Mouse (Mus musculus): ENCODE results near the gene Gm21915.

Gene Gm21915

GRCm38 (mm10) chr9:40670313-40670712 lies at the start of gene Gm21915:
TSS of gene Gm21915 (plus strand) at chr9:40670613.
- DNase-seq: no peak

- DNase-seq: no peak
Observed at GRCm38 (mm10) chr9:40622265-40622664, 48.1 kb upstream of the Gm21915 start.

GRCm38 (mm10) chr9:40622793-40623192 lies 47.6 kb upstream of the Gm21915 start:
- no peak for DNase-seq

GRCm38 (mm10) chr9:40625341-40625740 lies 45.1 kb upstream of the Gm21915 start:
- no peak for DNase-seq

GRCm38 (mm10) chr9:40626566-40626965 lies 43.8 kb upstream of the Gm21915 start:
- no peak for DNase-seq

- DNase-seq: no peak
Observed at GRCm38 (mm10) chr9:40627146-40627713, 43.2 kb upstream of the Gm21915 start.

GRCm38 (mm10) chr9:40628130-40629069 lies 42.0 kb upstream of the Gm21915 start:
- peak; percentile 47 for DNase-seq

- no peak for DNase-seq
Observed at GRCm38 (mm10) chr9:40629441-40629840, 41.0 kb upstream of the Gm21915 start.

- DNase-seq: peak; percentile 44
Observed at GRCm38 (mm10) chr9:40631101-40631500, 39.3 kb upstream of the Gm21915 start.

- DNase-seq: no peak
Observed at GRCm38 (mm10) chr9:40631505-40631904, 38.9 kb upstream of the Gm21915 start.

- DNase-seq: peak; percentile 41
Observed at GRCm38 (mm10) chr9:40636054-40636453, 34.4 kb upstream of the Gm21915 start.

- no peak for DNase-seq
Observed at GRCm38 (mm10) chr9:40637705-40638393, 32.6 kb upstream of the Gm21915 start.

GRCm38 (mm10) chr9:40638394-40639049 lies 31.9 kb upstream of the Gm21915 start:
- DNase-seq: no peak

GRCm38 (mm10) chr9:40639536-40640187 lies 30.8 kb upstream of the Gm21915 start:
- no peak for DNase-seq

- no peak for DNase-seq
Observed at GRCm38 (mm10) chr9:40641318-40641717, 29.1 kb upstream of the Gm21915 start.

- DNase-seq: no peak
Observed at GRCm38 (mm10) chr9:40642470-40643220, 27.8 kb upstream of the Gm21915 start.

- no peak for DNase-seq
Observed at GRCm38 (mm10) chr9:40649444-40649843, 21.0 kb upstream of the Gm21915 start.

GRCm38 (mm10) chr9:40649983-40650382 lies 20.4 kb upstream of the Gm21915 start:
- no peak for DNase-seq

- DNase-seq: no peak
Observed at GRCm38 (mm10) chr9:40651239-40651859, 19.1 kb upstream of the Gm21915 start.

GRCm38 (mm10) chr9:40652757-40653156 lies 17.7 kb upstream of the Gm21915 start:
- DNase-seq: no peak

- no peak for DNase-seq
Observed at GRCm38 (mm10) chr9:40666190-40666803, 4.1 kb upstream of the Gm21915 start.
